Mouse (Mus musculus) C2C12 (cell line): ENCODE results near the gene Slc38a4. TPM values are rescaled to one million over a fixed set of nuclear protein-coding genes. Genes with fewer than 3 reads are reported as not detected.
A peak's percentile ranks its signal among the peaks of the same experiment; 100 is the strongest.

Experiments
- H3K27me3 ChIP-seq: one replicate; pipeline ENCODE4 v1.6.1; 2011; ENCODE audit not compliant: control insufficient read depth, insufficient read depth, insufficient read length
- H3K36me3 ChIP-seq: one replicate; pipeline ENCODE4 v1.6.1; 2011; ENCODE audit not compliant: control insufficient read depth, insufficient read depth
- H3K4me3 ChIP-seq: one replicate; pipeline ENCODE4 v1.5.1; 2011; ENCODE audit warnings: mild to moderate bottlenecking, control low read depth; ENCODE audit not compliant: poor library complexity, insufficient read depth, severe bottlenecking
- H3K79me2 ChIP-seq: one replicate; pipeline ENCODE4 v1.6.1; 2011; ENCODE audit not compliant: control insufficient read depth, insufficient read depth
- H3K79me3 ChIP-seq: one replicate; pipeline ENCODE4 v1.6.1; 2011; ENCODE audit warnings: low read depth, control low read depth
- H3ac ChIP-seq: one replicate; pipeline ENCODE3; 2011; ENCODE audit warnings: low read depth; ENCODE audit not compliant: control insufficient read depth, insufficient read length
- CEBPB ChIP-seq: IDR thresholded peaks from one replicate; pipeline ENCODE4 v1.6.1; 2011; ENCODE audit warnings: low read depth, mild to moderate bottlenecking, control low read depth, moderate library complexity
- CTCF ChIP-seq: IDR thresholded peaks from one replicate; pipeline ENCODE4 v1.5.1; 2011; ENCODE audit not compliant: control insufficient read depth, insufficient read depth, insufficient read length
- FOSL1 ChIP-seq: IDR thresholded peaks from one replicate; pipeline ENCODE4 v1.8.0; 2011; ENCODE audit warnings: mild to moderate bottlenecking, low read length; ENCODE audit not compliant: poor library complexity, insufficient read depth, severe bottlenecking
- MAX ChIP-seq: IDR thresholded peaks from one replicate; pipeline ENCODE4 v1.6.1; 2011; ENCODE audit warnings: mild to moderate bottlenecking, control low read depth
- MYOD1 ChIP-seq: IDR thresholded peaks from one replicate; pipeline ENCODE4 v1.6.1; 2011; ENCODE audit warnings: low read depth; ENCODE audit not compliant: control insufficient read depth, insufficient read length
- MYOG ChIP-seq: IDR thresholded peaks from one replicate; pipeline ENCODE4 v1.6.1; 2011; ENCODE audit not compliant: control insufficient read depth, insufficient read length; ENCODE audit errors: extremely low read depth
- USF1 ChIP-seq: IDR thresholded peaks from one replicate; pipeline ENCODE4 v1.6.1; 2011; ENCODE audit warnings: low read depth, mild to moderate bottlenecking, control low read depth, moderate library complexity
- long read RNA-seq, 2 experiments: library from polyadenylated mRNA; unstranded; transcript quantifications; one replicate each; pipeline ENCODE4 v2.0.0; 2019 to 2020
- polyA plus RNA-seq: library from polyadenylated mRNA; unstranded; fragments of >200 nt; fragmentation: generic; extraction: Trizol; gene quantifications from one replicate; pipeline ENCODE4 v1.2.1, GENCODE M21; 2012; ENCODE audit warnings: missing spikeins

The Slc38a4 gene
- polyA plus RNA-seq = 0.09 TPM
- long read RNA-seq, experiment 1 = 0 reads
- long read RNA-seq, experiment 2, partial matches to known transcripts = 2 of 3 reads
- long read RNA-seq, experiment 2, other reads (novel, unspliced or antisense) = 1 of 3 reads

DNA sequence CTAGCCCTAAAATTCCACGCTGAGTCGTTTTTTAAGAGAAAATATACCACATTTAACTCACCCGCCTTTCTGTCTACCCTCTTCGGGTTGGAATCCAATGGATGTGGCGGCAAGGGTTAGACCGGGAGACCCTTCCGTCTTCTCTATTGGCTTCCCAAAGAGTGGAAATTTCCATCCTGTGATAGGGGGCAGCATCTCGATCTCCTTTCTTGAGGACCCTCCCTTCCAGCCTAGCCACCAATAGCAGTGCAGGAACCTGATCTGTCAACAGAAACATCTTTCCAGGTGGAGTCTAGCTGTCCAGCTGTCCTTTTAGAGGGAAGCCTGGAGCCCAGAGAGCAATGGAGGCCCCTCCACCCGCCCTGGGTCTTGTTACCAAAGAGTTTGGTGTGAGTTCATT, at the start of gene Slc38a4:
TSS of gene Slc38a4 (minus strand) at position 163 of the 400 bp plus-strand sequence.
- Histone ChIP-seq H3K79me2 (no peaks in the 10 kb centered on the region), H3K36me3 (no peaks in the 10 kb centered on the region), H3ac (no peak within 1 kb of the TSS), H3K27me3 (no peaks in the 10 kb centered on the region), H3K4me3 (no peak within 1 kb of the TSS), H3K79me3 (no peaks in the 10 kb centered on the region)
- TF ChIP-seq MAX (no peak), MYOD1 (no peak), FOSL1 (no peak), MYOG (no peak), CEBPB (no peak), CTCF (no peak), USF1 (no peak)

DNA sequence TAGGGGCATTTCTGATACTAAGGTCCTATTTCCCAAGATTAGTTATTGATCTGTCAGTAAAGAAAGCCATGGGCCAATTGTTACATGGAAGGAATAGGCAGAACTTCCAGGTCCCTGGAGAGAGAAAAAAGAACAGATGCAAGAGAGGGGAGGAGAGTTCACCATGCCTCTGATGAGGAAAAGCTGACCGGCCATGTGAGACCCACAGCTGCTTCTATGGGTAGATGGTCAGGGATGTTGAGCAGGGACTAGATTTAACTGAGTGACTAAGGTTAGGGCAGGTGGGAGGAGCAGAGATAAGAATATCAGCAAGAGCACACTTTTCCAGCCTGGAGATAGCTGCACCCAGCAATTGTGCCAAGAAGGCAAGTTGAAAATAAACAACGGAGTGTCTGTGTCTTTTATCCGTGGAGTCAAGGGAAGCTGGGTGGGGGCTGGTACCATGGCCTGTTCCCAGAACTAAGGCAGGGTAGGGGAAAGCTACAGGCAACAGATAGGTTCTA, 49.2 kb upstream of the Slc38a4 start:
- Histone ChIP-seq H3K27me3 (no peaks in the 10 kb centered on the region), H3ac (no peak overlapping the region), H3K36me3 (no peaks in the 10 kb centered on the region), H3K79me2 (no peaks in the 10 kb centered on the region), H3K79me3 (no peaks in the 10 kb centered on the region), H3K4me3 (no peak overlapping the region)
- TF ChIP-seq FOSL1 (no peak), CEBPB (no peak), USF1 (no peak), MAX (no peak), MYOG (no peak), MYOD1 (no peak), CTCF (no peak)

GRCm38 (mm10) chr15:97104048-97104447, 48.3 kb upstream of the Slc38a4 start:
- Histone ChIP-seq H3K79me2 (no peaks in the 10 kb centered on the region), H3ac (no peak overlapping the region), H3K79me3 (no peaks in the 10 kb centered on the region), H3K4me3 (no peak overlapping the region), H3K36me3 (no peaks in the 10 kb centered on the region), H3K27me3 (no peaks in the 10 kb centered on the region)
- TF ChIP-seq CEBPB (peak; percentile 91), MYOG (no peak)

- peak; percentile 60 for TF ChIP-seq FOSL1
- TF ChIP-seq MAX = peak; percentile 72
- no peak for TF ChIP-seq MYOG
- Histone ChIP-seq H3K79me3 (no peaks in the 10 kb centered on the region), H3K4me3 (no peak overlapping the region), H3K27me3 (no peaks in the 10 kb centered on the region), H3K36me3 (no peaks in the 10 kb centered on the region), H3ac (peak overlapping the region; percentile 12), H3K79me2 (no peaks in the 10 kb centered on the region)
Measured at GRCm38 (mm10) chr15:97102811-97103210, 47.1 kb upstream of the Slc38a4 start.

DNA sequence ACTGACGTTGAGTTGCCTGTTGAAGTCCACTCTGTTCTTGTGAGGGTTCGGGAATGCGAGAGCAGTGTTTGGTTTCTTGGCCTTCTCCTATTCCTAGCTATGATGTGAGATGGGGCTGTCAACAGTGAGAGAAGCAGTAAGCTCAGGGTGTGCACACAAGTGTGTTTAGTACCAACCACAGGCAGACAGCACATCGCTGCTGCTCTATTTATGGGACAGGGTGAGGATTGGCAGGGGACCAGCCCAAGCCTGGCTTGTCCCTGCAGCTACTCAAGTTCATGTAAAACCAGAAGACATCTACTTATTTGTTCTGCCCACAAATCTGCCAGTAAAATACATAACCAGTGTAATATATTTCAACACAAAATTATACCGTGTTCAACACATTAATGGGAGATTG, 46.4 kb upstream of the Slc38a4 start:
- Histone ChIP-seq H3K36me3 (no peaks in the 10 kb centered on the region), H3K4me3 (no peak overlapping the region), H3K27me3 (no peaks in the 10 kb centered on the region)

DNA sequence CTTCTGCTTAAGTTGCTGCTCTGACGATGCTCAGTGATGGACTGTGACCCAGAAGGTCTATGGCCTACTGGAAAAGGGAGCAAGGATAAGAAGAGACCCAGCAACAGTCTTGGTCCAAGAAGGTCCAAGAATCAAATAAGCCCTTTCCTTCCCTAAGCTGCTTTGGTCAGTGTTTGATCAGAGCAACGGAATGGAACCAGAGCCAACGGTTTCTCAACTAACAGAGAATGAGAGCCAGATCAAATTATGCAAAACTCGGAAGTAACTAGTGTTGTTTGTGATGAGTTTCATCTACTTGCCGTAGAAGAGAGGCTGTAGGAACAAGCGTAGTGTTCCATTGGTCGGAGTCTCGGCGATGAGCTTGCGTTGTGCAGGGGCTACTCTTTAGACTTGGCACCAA, 43.3 kb upstream of the Slc38a4 start:
- Histone ChIP-seq H3K27me3 (no peaks in the 10 kb centered on the region), H3K79me3 (no peaks in the 10 kb centered on the region), H3K36me3 (no peaks in the 10 kb centered on the region), H3K4me3 (no peak overlapping the region), H3ac (no peak overlapping the region), H3K79me2 (no peaks in the 10 kb centered on the region)
- TF ChIP-seq MYOD1 (no peak), FOSL1 (no peak), MYOG (no peak), USF1 (no peak), MAX (no peak), CEBPB (no peak), CTCF (no peak)

More for the DNA sequence above, 46.4 kb upstream of the Slc38a4 start:
- no peak overlapping the region for H3ac ChIP-seq
- H3K79me2 ChIP-seq = no peaks in the 10 kb centered on the region
- no peaks in the 10 kb centered on the region for H3K79me3 ChIP-seq
- TF ChIP-seq CTCF (no peak), MYOG (no peak), MYOD1 (peak; percentile 3), MAX (peak; percentile 88), FOSL1 (no peak)
